Mouse (Mus musculus) CD4-positive naive resting alpha-beta T cell, adult 57 days (primary cell): ENCODE data around the gene Olfr1340. TPM values are rescaled to one million over a fixed set of nuclear protein-coding genes. Genes with fewer than 3 reads are reported as not detected.

Experiments
- total RNA-seq: library from RNA; stranded (reverse); gene quantifications from one replicate; pipeline ENCODE4 v1.2.4, GENCODE M21; 2023

Olfr1340 gene
- not detected for total RNA-seq

DNA sequence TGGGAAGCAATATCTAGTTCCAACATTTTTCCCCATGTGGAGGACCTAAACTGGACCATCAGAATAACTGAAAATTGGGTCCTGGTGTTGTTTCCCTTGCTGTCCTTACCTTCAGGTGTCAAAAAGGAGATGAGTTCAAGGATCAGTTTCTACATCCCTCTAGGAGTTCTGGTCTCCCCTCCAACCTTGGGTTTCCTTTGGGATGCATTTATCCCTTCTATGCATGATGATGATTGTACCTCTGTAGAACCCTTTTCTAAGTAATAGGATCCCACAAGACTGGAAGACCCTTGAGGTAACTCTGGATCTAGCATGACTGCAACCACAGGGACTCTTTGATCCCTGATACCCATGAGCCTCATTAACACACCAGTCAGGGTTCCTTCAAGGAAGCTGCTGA, at the start of gene Olfr1340:
Gene Olfr1340 (plus strand): TSS at position 301 of the 400 bp plus-strand sequence.

DNA sequence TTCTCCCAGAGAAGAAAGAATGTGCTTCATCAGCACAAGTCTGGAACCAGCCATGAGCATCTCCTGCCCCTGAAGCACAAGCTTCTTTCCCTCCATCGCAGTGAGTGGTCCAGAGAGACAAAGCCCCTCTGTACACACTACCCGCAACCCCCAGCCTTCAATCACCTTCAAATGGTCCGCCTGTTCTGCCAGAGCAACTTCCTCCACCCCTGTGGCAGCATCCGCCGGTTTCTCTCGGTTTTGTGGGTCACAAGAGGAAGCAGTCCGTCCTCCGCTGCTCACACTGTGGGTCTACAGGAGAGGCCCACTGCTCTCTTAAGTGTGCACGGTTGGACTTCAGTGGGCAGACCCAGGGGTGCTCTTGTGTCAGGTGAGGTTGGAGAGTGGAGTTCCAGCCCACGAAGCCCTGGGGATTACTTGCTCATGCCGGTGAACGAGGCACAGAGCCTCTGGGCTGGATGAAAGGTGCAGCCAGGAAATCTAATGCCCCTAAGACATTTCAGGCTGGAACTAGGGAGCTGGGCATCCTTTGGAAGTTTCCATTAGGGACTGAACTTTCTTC, 27.4 kb upstream of the Olfr1340 start, which contains the start of gene Olfr1342:
Gene Olfr1342 (minus strand): TSS at position 345 of the 562 bp plus-strand sequence.

DNA sequence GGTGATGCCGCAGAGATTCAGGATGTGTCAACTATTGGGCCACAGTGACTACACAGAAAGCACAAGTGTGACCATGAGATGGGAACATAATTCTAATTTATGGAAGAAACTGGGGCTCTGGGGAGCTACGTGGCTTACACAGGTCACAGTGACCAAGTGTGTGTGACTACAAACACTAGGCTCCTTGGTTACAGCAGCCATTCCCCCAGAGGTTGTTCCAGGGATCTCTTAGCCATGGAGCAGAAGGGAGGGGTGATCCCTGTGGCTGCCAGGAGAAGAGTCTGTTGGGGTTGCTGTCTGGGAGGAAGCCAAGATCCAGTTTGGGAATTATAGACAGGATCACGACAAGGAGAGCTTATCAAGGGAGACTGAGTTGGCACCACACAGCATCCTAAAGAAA, 16.7 kb upstream of the Olfr1340 start, which contains the start of gene Olfr1341:
Gene Olfr1341 (plus strand): TSS at position 301 of the 400 bp plus-strand sequence.

GRCm38 (mm10) chr4:118731875-118732274, 11.9 kb downstream of the Olfr1340 start, which contains the start of gene Olfr1339:
Olfr1339 (plus strand) TSS chr4:118732175.

DNA sequence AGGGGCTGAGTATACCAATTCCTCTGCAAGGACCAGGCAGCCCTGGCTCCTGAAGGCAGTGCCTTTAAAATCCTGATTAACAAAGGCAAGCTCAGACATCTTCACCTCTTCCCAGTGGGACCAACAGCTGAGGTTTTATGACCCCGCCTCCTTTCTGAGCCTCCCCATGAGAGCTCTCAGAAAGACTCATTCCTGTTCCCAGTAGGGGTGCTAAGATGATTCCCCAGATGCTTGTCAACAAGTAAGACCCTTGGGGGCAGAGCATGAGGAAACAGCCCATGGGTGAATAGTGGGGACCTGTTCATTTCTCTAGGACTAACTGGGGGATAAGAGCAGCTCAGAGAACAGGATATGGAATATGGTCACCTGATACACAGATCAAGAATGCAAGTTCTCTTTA, 38.7 kb downstream of the Olfr1340 start, which contains the start of gene Olfr1338:
Gene Olfr1338 (minus strand): TSS at position 101 of the 400 bp plus-strand sequence.

Other genes starting within 250 kb of the Olfr1340 start
- 0.68 TPM for gene Tie1, start 230.1 kb upstream of the Olfr1340 start, total RNA-seq
- gene 2610528J11Rik, start 193.1 kb upstream of the Olfr1340 start, total RNA-seq: not detected
- not detected for gene Tmem125, start 176.1 kb upstream of the Olfr1340 start, total RNA-seq
- gene Cfap57, start 99.4 kb upstream of the Olfr1340 start, total RNA-seq: not detected
- gene Ebna1bp2, start 99.3 kb upstream of the Olfr1340 start, total RNA-seq: 66.0 TPM
- not detected for gene Olfr62, start 61.2 kb upstream of the Olfr1340 start, total RNA-seq
- gene Olfr1342, start 27.4 kb upstream of the Olfr1340 start, total RNA-seq: not detected
- not detected for gene Olfr1341, start 16.6 kb upstream of the Olfr1340 start, total RNA-seq
- not detected for gene Olfr1339, start 12.0 kb downstream of the Olfr1340 start, total RNA-seq
- gene Olfr1338, start 38.6 kb downstream of the Olfr1340 start, total RNA-seq: not detected
- gene Olfr1337, start 62.4 kb downstream of the Olfr1340 start, total RNA-seq: not detected
- gene Olfr1335, start 89.8 kb downstream of the Olfr1340 start, total RNA-seq: not detected
- not detected for gene Olfr1333, start 116.1 kb downstream of the Olfr1340 start, total RNA-seq
- not detected for gene Olfr1331, start 144.5 kb downstream of the Olfr1340 start, total RNA-seq
- not detected for gene Olfr1330, start 168.5 kb downstream of the Olfr1340 start, total RNA-seq
- gene Olfr1329, start 197.3 kb downstream of the Olfr1340 start, total RNA-seq: not detected
- not detected for gene Olfr1328, start 218.5 kb downstream of the Olfr1340 start, total RNA-seq
- not detected for gene Lao1, start 241.4 kb downstream of the Olfr1340 start, total RNA-seq